Mouse (Mus musculus) brain, embryonic 14.5 days (tissue): ENCODE results near the gene Pcif1.
A peak's percentile ranks its signal among the peaks of the same experiment; 100 is the strongest.

Experiments
- CTCF ChIP-seq: fragments of 200-500 bp; IDR thresholded peaks from 2 replicates; pipeline ENCODE4 v1.5.1; 2012; ENCODE audit warnings: inconsistent platforms, mild to moderate bottlenecking, moderate library complexity, borderline replicate concordance; ENCODE audit not compliant: insufficient read depth, insufficient read length; ENCODE audit errors: extremely low read depth
- POLR2A ChIP-seq: fragments of 200-500 bp; IDR thresholded peaks from 2 replicates; pipeline ENCODE4 v1.6.1; 2012; ENCODE audit warnings: mild to moderate bottlenecking, inconsistent platforms, borderline replicate concordance; ENCODE audit not compliant: poor library complexity, insufficient read depth, insufficient read length, severe bottlenecking; ENCODE audit errors: extremely low read depth

DNA sequence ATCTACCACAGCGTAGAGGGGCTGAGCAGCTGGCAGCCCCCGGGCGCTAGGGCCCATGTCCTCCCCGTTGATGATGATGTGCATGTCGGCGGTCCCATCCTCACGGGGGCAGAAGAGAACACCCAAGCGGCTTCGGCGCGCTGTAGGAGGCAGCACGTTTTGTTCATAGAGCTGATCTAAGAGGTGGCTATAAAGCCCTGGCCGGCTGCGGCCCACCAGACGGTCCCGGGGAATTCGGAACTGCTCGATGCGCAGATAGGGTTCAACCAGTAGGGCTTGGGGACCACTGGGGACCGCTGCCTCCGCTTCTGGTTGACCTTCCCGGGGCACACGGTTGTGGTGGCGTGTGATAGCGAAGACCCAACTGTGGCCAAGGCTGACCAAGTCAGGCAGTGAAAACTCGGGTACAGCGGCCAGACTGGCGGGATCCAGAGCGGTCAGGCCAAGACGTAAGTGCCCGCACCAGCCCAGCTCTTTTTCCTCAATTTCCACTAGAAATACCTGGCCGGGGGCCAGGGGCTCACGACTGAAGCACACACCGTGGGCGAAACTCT is 46.3 kb upstream of the Pcif1 start, which contains the start of gene Ctsa:
- TF ChIP-seq POLR2A = peak; percentile 39; the same call in 1 of the 2 replicates
- peak; percentile 47; the same call in 1 of the 2 replicates for TF ChIP-seq CTCF
